Mouse (Mus musculus): ENCODE data around the gene Unc13b.

DNA sequence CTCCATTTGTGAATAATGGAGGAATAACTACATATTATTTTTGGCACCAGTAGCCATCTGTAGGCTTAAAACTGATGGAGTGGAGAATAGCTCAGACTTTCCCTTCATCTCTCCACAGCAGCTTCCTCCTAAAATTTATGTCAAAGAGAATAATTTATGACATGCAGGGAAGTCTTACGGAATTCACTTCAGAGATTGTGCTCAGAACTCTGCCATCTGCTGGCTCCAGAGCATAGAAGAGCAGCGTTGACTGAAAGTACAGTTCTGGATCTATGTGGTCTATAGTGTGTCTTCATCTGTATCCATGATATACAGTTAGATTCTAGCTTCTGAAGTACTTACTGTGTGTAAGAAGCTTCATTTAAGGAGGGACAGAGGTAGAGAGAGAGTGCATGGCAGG, 185.3 kb downstream of the Unc13b start:
- TF ChIP-seq POLR2A (IDR thresholded peaks at IDR 0.05; ENCODE audit: insufficient read length, low read depth) (no peak), MYOD1 (IDR thresholded peaks at IDR 0.05; ENCODE audit: control insufficient read depth in 1 of 3, insufficient read length in 2 of 3, low read depth in 2 of 3) (no peak), E2F4 (IDR thresholded peaks at IDR 0.05; ENCODE audit: insufficient read depth) (no peak), USF1 (IDR thresholded peaks at IDR 0.05; ENCODE audit: low read depth) (no peak), REST (IDR thresholded peaks at IDR 0.05; ENCODE audit: insufficient read depth, insufficient read length) (no peak), POLR2AphosphoS2 (IDR thresholded peaks at IDR 0.05; ENCODE audit: insufficient read length, low read depth) (no peak), MAX (IDR thresholded peaks at IDR 0.05; ENCODE audit: low read depth) (no peak), TCF3 (IDR thresholded peaks at IDR 0.05; ENCODE audit: insufficient read length, low read depth) (no peak), TCF12 (IDR thresholded peaks at IDR 0.05; ENCODE audit: insufficient read depth, poor library complexity, severe bottlenecking) (no peak)
